ENCODE assay signal across 15 mouse cellular contexts in genomic region chr2:57330812-57331211, GRCm38 (mm10).
"Had no signal": no experiment of that assay in that cellular context is flagged by ENCODE, and none has a peak within 500 bp of the region (broad histone marks: within the 10 kb centered on the region; RNA-seq: fewer than 3 reads in every experiment).

No protein-coding gene starts in this region.

- H3K9me3 ChIP-seq: liver, embryonic 13.5 days; midbrain, embryonic 10.5 days; neural tube, embryonic 13.5 days had no signal

- H3K4me3 ChIP-seq: layer of hippocampus, adult 2 months; left cerebral cortex, adult 2 months; liver, embryonic 13.5 days; midbrain, embryonic 10.5 days; midbrain, embryonic 13.5 days; myocyte; neural tube, embryonic 13.5 days had no signal

- H3K27ac ChIP-seq: kidney, postnatal 0 days; layer of hippocampus, adult 2 months; left cerebral cortex, adult 2 months; liver, embryonic 13.5 days; midbrain, embryonic 10.5 days; midbrain, embryonic 13.5 days; neural tube, embryonic 13.5 days had no signal

- ATAC-seq: lung, postnatal 0 days; midbrain, embryonic 13.5 days; midbrain, embryonic 16.5 days had no signal

- DNase-seq: kidney, adult 2 months; kidney, postnatal 25 days; layer of hippocampus, postnatal 36 days; liver, embryonic 13.5 days; lung, embryonic 14.5 days; thymus, postnatal 36 days had no signal

- H3K27me3 ChIP-seq: liver, embryonic 13.5 days; midbrain, embryonic 13.5 days; neural tube, embryonic 13.5 days had no signal

- H3K4me2 ChIP-seq: liver, embryonic 13.5 days; lung, embryonic 14.5 days; midbrain, embryonic 13.5 days; neural tube, embryonic 13.5 days had no signal

- H3K4me1 ChIP-seq: midbrain, embryonic 13.5 days; neural tube, embryonic 13.5 days had no signal

- H3K36me3 ChIP-seq: liver, embryonic 13.5 days; midbrain, embryonic 10.5 days; midbrain, embryonic 13.5 days; neural tube, embryonic 13.5 days had no signal

- H3K9ac ChIP-seq: liver, embryonic 13.5 days; lung, embryonic 14.5 days; midbrain, embryonic 13.5 days; neural tube, embryonic 13.5 days had no signal
